Mouse (Mus musculus): ENCODE results near the gene Vmn2r86. TPM values are rescaled to one million over a fixed set of nuclear protein-coding genes. Genes with fewer than 3 reads are reported as not detected.

The Vmn2r86 gene
- total RNA-seq (2023): not detected

GRCm38 (mm10) chr10:130455950-130456349, at the start of gene Vmn2r86:
Gene Vmn2r86 (minus strand): TSS chr10:130456050.

GRCm38 (mm10) chr10:130497296-130497695, 41.4 kb upstream of the Vmn2r86 start, which contains the start of gene Vmn2r87:
Gene Vmn2r87 (minus strand): TSS chr10:130497396.

DNA sequence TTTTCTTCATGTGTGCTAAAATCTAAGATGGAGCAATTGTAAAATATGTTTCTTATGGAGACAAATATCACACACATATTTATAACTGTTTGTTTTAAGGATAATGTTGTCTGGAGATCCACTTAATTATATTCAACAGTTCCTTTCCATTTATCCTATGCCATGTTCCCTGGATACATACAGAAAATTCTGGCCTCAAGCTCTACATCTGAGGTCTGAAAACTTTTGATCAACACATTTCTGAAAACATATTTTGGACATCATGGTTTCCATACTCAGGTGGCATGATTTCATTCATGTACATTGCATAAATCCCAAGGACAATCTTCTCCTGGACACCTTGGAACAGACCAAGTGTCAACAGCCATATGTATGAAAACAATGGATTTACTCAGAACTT, 26.2 kb downstream of the Vmn2r86 start, which contains the start of gene Vmn2r85:
Gene Vmn2r85, minus strand, starts transcription at position 101 of the 400 bp plus-strand sequence.

DNA sequence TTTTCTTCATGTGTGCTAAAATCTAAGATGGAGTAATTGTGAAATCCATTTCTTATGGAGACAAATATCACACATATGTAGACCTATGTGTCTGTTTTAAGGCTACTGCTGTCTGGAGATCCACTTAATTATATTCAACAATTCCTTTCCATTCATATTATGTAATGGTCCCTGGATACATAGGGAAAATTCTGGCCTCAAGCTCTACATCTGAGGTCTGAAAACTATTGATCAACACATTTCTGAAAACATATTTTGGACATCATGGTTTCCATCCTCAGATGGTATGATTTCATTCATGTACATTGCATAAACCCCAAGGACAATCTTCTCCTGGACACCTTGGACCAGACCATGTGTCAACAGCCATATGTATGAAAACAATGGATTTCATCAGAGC, 61.6 kb downstream of the Vmn2r86 start, which contains the start of gene Vmn2r84:
Gene Vmn2r84, minus strand, starts transcription at position 101 of the 400 bp plus-strand sequence.

Other genes with a start within 250 kb of the Vmn2r86 start
- gene Olfr827, start 241.6 kb downstream of the Vmn2r86 start, total RNA-seq (2023): not detected
- gene Neurod4, start 175.8 kb downstream of the Vmn2r86 start, total RNA-seq (2023): not detected
- 1 to 10 TPM; 1.8 to 3.1 TPM for gene Tespa1, start 133.2 kb downstream of the Vmn2r86 start, total RNA-seq (2023)
- not detected for gene Vmn2r84, start 61.7 kb downstream of the Vmn2r86 start, total RNA-seq (2023)
- gene Vmn2r85, start 26.3 kb downstream of the Vmn2r86 start, total RNA-seq (2023): not detected
- gene Vmn2r87, start 41.3 kb upstream of the Vmn2r86 start, total RNA-seq (2023): not detected